26 mouse cellular contexts compared by ENCODE assay signal in genomic region chr16:91639161-91639560, GRCm38 (mm10). TPM values are rescaled to one million over a fixed set of nuclear protein-coding genes. Genes with fewer than 3 reads are reported as not detected.
DNase-seq lines count a peak whose midpoint lies in the region; TF ChIP-seq lines count a peak whose summit lies in the region.
"Had no signal": no experiment of that assay in that cellular context is flagged by ENCODE, and none has a peak within 500 bp of the region (broad histone marks: within the 10 kb centered on the region; RNA-seq: fewer than 3 reads in every experiment).

No protein-coding gene starts in this region.

- H3K36me3 ChIP-seq in limb, embryonic 10.5 days = peaks cover 93% of the 10 kb centered on the region

- WGBS in limb, embryonic 10.5 days = 99% methylated on average over 5 of the region's 5 CpGs

- H3K27me3 ChIP-seq in limb, embryonic 10.5 days (ENCODE audit: low read depth, poor library complexity, severe bottlenecking) = no peaks in the 10 kb centered on the region
- H3K27me3 ChIP-seq: forebrain, embryonic 15.5 days; heart, embryonic 15.5 days; kidney, embryonic 15.5 days; limb, embryonic 12.5 days; liver, embryonic 15.5 days; midbrain, embryonic 15.5 days; neural tube, embryonic 15.5 days; Patski had no signal

- peak; percentile 60 for DNase-seq in adrenal gland, adult 2 months
- no peak for DNase-seq in adrenal gland, adult 18-20 months (ENCODE audit: low spot score in 2 of 2)
- DNase-seq in left cerebral cortex, adult 2 months (ENCODE audit: extremely low spot score in 1 of 2, low spot score in 2 of 2) = no peak
- DNase-seq in left cerebral cortex, postnatal 10 days (ENCODE audit: extremely low spot score in 1 of 2, low spot score in 2 of 2) = no peak
- DNase-seq in adrenal gland, postnatal 14 days = peak; percentile 78
- peak; percentile 87 for DNase-seq in testis, postnatal 14 days (ENCODE audit: low spot score)
- DNase-seq in limb, embryonic 10.5 days (ENCODE audit: low spot score) = no peak
- DNase-seq: cerebellum, adult 8-10 months; cerebellum, postnatal 25 days; kidney, adult 18-20 months; kidney, postnatal 25 days; layer of hippocampus, postnatal 36 days; lung, embryonic 14.5 days; retina, postnatal 1 day; right cerebral cortex, postnatal 14 days; thymus, postnatal 25 days had no signal

- H3K4me1 ChIP-seq in limb, embryonic 10.5 days = no peaks in the 10 kb centered on the region
- H3K4me1 ChIP-seq: forebrain, embryonic 15.5 days; heart, embryonic 10.5 days; heart, embryonic 15.5 days; kidney, embryonic 15.5 days; limb, embryonic 12.5 days; midbrain, embryonic 10.5 days; midbrain, embryonic 15.5 days; neural tube, embryonic 15.5 days had no signal

- intact Hi-C loops in left cerebral cortex, adult 2 months (cut with DNase I) = no loop called here
- intact Hi-C loops in left cerebral cortex, postnatal 10 days (cut with DNase I) = no loop called here

- H3K4me3 ChIP-seq in left cerebral cortex, adult 2 months = no peak overlapping the region
- no peak overlapping the region for H3K4me3 ChIP-seq in limb, embryonic 10.5 days
- H3K4me3 ChIP-seq: forebrain, embryonic 15.5 days; heart, embryonic 10.5 days; heart, embryonic 15.5 days; kidney, embryonic 15.5 days; limb, embryonic 12.5 days; liver, embryonic 15.5 days; midbrain, embryonic 10.5 days; midbrain, embryonic 15.5 days; neural tube, embryonic 15.5 days had no signal

- no peak for TF ChIP-seq CTCF in left cerebral cortex, adult 2 months (IDR thresholded peaks at IDR 0.05)

- H3K9me3 ChIP-seq in limb, embryonic 10.5 days (replicated peaks) = no peaks in the 10 kb centered on the region
- H3K9me3 ChIP-seq: forebrain, embryonic 15.5 days; heart, embryonic 10.5 days; heart, embryonic 15.5 days; kidney, embryonic 15.5 days; limb, embryonic 12.5 days; liver, embryonic 15.5 days; midbrain, embryonic 10.5 days; midbrain, embryonic 15.5 days; neural tube, embryonic 15.5 days had no signal

- peak overlapping the region; percentile 87 for H3K27ac ChIP-seq in left cerebral cortex, adult 2 months
- H3K27ac ChIP-seq in limb, embryonic 10.5 days = no peak overlapping the region
- H3K27ac ChIP-seq: forebrain, embryonic 15.5 days; heart, embryonic 10.5 days; heart, embryonic 15.5 days; kidney, embryonic 15.5 days; limb, embryonic 12.5 days; liver, embryonic 15.5 days; midbrain, embryonic 10.5 days; midbrain, embryonic 15.5 days; neural tube, embryonic 15.5 days had no signal

RNA-seq across cellular contexts. Expression of gene Gart, which starts 7.6 kb away (rescaled TPM):
- 100 to 1,000 TPM; 112 to 114 TPM for total RNA-seq in adrenal gland, adult 2 months (2021)
- polyA plus RNA-seq in adrenal gland, adult 2 months (2012; rRNA removed) = 15.8 and 22.5 TPM in 2 replicates
- 100 to 1,000 TPM in 1 of 2 experiments, 10 to 100 TPM in 1; 86.9 to 108 TPM for total RNA-seq in adrenal gland, adult 18-20 months (2021)
- 10 to 100 TPM; 48.4 to 52.8 TPM for total RNA-seq in left cerebral cortex, adult 2 months (2021)
- 10 to 100 TPM; 45.3 to 58.8 TPM for total RNA-seq in left cerebral cortex, postnatal 10 days (2021)
- total RNA-seq in adrenal gland, postnatal 14 days (2021) = 96.7 and 98.3 TPM in 2 replicates
- polyA plus RNA-seq in limb, embryonic 10.5 days (2016; fragmentation: Nextera tagmentation; extraction: Ambion mirVana) = 178 and 199 TPM in 2 replicates

RNA-seq across cellular contexts. Expression of gene Son, which starts 8.1 kb away (rescaled TPM):
- 100 to 1,000 TPM; 190 to 239 TPM for total RNA-seq in adrenal gland, adult 2 months (2021)
- polyA plus RNA-seq in adrenal gland, adult 2 months (2012; rRNA removed) = 104 and 109 TPM in 2 replicates
- 100 to 1,000 TPM; 215 to 253 TPM for total RNA-seq in adrenal gland, adult 18-20 months (2021)
- 100 to 1,000 TPM; 221 to 228 TPM for total RNA-seq in left cerebral cortex, adult 2 months (2021)
- total RNA-seq in left cerebral cortex, postnatal 10 days (2021) = 100 to 1,000 TPM; 211 to 212 TPM
- 226 and 238 TPM in 2 replicates for total RNA-seq in adrenal gland, postnatal 14 days (2021)
- polyA plus RNA-seq in limb, embryonic 10.5 days (2016; fragmentation: Nextera tagmentation; extraction: Ambion mirVana) = 105 and 122 TPM in 2 replicates

RNA-seq across cellular contexts. Expression of gene Dnajc28, which starts 20.3 kb away (rescaled TPM):
- total RNA-seq in adrenal gland, adult 2 months (2021) = 10 to 100 TPM; 10.3 to 16.6 TPM
- 0.64 and 0.70 TPM in 2 replicates for polyA plus RNA-seq in adrenal gland, adult 2 months (2012; rRNA removed)
- 10 to 100 TPM; 10.4 to 10.8 TPM for total RNA-seq in adrenal gland, adult 18-20 months (2021)
- 1 to 10 TPM; 9.0 to 9.8 TPM for total RNA-seq in left cerebral cortex, adult 2 months (2021)
- 1 to 10 TPM; 3.4 to 4.7 TPM for total RNA-seq in left cerebral cortex, postnatal 10 days (2021)
- 12.8 and 15.1 TPM in 2 replicates for total RNA-seq in adrenal gland, postnatal 14 days (2021)
- 3.0 and 4.6 TPM in 2 replicates for polyA plus RNA-seq in limb, embryonic 10.5 days (2016; fragmentation: Nextera tagmentation; extraction: Ambion mirVana)

RNA-seq across cellular contexts. Expression of gene Tmem50b, which starts 41.6 kb away (rescaled TPM):
- 10 to 100 TPM; 60.0 to 62.2 TPM for total RNA-seq in adrenal gland, adult 2 months (2021)
- 27.4 and 34.4 TPM in 2 replicates for polyA plus RNA-seq in adrenal gland, adult 2 months (2012; rRNA removed)
- total RNA-seq in adrenal gland, adult 18-20 months (2021) = 10 to 100 TPM; 60.2 to 73.8 TPM
- 10 to 100 TPM; 84.1 to 88.0 TPM for total RNA-seq in left cerebral cortex, adult 2 months (2021)
- 10 to 100 TPM; 92.3 to 95.0 TPM for total RNA-seq in left cerebral cortex, postnatal 10 days (2021)
- 45.6 and 48.0 TPM in 2 replicates for total RNA-seq in adrenal gland, postnatal 14 days (2021)
- polyA plus RNA-seq in limb, embryonic 10.5 days (2016; fragmentation: Nextera tagmentation; extraction: Ambion mirVana) = 19.8 and 25.7 TPM in 2 replicates

RNA-seq across cellular contexts. Expression of gene Donson, which starts 49.4 kb away (rescaled TPM):
- 1 to 10 TPM; 4.6 to 5.3 TPM for total RNA-seq in adrenal gland, adult 2 months (2021)
- polyA plus RNA-seq in adrenal gland, adult 2 months (2012; rRNA removed) = 5.6 and 7.7 TPM in 2 replicates
- total RNA-seq in adrenal gland, adult 18-20 months (2021) = 1 to 10 TPM; 7.5 to 7.8 TPM
- 10 to 100 TPM; 23.8 to 28.9 TPM for total RNA-seq in left cerebral cortex, adult 2 months (2021)
- 10 to 100 TPM; 24.9 to 28.8 TPM for total RNA-seq in left cerebral cortex, postnatal 10 days (2021)
- 8.6 and 12.5 TPM in 2 replicates for total RNA-seq in adrenal gland, postnatal 14 days (2021)
- polyA plus RNA-seq in limb, embryonic 10.5 days (2016; fragmentation: Nextera tagmentation; extraction: Ambion mirVana) = 41.0 and 43.2 TPM in 2 replicates

Comparison
In these comparisons a context has a peak if more than half of its experiments do, and no peak if none do; other contexts are left out.
1. DNase-seq: peak in adrenal gland, adult 2 months (single experiment), adrenal gland, postnatal 14 days (single experiment) and testis, postnatal 14 days (single experiment); none in adrenal gland, adult 18-20 months (0 of 2), left cerebral cortex, adult 2 months (0 of 2), left cerebral cortex, postnatal 10 days (0 of 2) and limb, embryonic 10.5 days (single experiment).